In genomic region chr9:62362835-62363385, GRCm38 (mm10) we compare ENCODE assay signal across 8 mouse cellular contexts. TPM values are rescaled to one million over a fixed set of nuclear protein-coding genes. Genes with fewer than 3 reads are reported as not detected.
DNase-seq lines count a peak whose midpoint lies in the region; ATAC-seq and TF ChIP-seq lines count a peak whose summit lies in the region.

No protein-coding gene starts in this region.

- ATAC-seq in hindbrain, embryonic 15.5 days (ENCODE audit: low FRiP score, low read depth), result no peak
- ATAC-seq in midbrain, embryonic 11.5 days (ENCODE audit: low FRiP score), result no peak
- no peak for ATAC-seq in frontal cortex, adult (ENCODE audit: low TSS enrichment)

- H3K4me2 ChIP-seq in hindbrain, embryonic 15.5 days, result peak overlapping the region; percentile 73
- peak overlapping the region; percentile 48; the same call in 1 of the 2 replicates for H3K4me2 ChIP-seq in midbrain, embryonic 11.5 days

- intact Hi-C loops in gastrocnemius, adult 2 months (cut with DNase I), result no loop called here
- intact Hi-C loops in gastrocnemius, postnatal 14 days (cut with DNase I; ENCODE audit: low total_unique reads), result no loop called here

- no peaks in the 10 kb centered on the region for H3K9me3 ChIP-seq in hindbrain, embryonic 15.5 days
- no peaks in the 10 kb centered on the region for H3K9me3 ChIP-seq in midbrain, embryonic 11.5 days (ENCODE audit: control insufficient read depth, low read length)

- TF ChIP-seq CTCF in gastrocnemius, adult 2 months (IDR thresholded peaks at IDR 0.05), result no peak
- TF ChIP-seq CTCF in cortical plate, adult 2 months (IDR thresholded peaks at IDR 0.05; ENCODE audit: extremely low read depth, insufficient read depth, low read length), result no peak

- no peaks in the 10 kb centered on the region for H3K27me3 ChIP-seq in hindbrain, embryonic 15.5 days
- H3K27me3 ChIP-seq in midbrain, embryonic 11.5 days (ENCODE audit: control insufficient read depth, insufficient read depth, low read length), result no peaks in the 10 kb centered on the region

- DNase-seq in gastrocnemius, adult 2 months, result peak; percentile 15
- no peak for DNase-seq in gastrocnemius, postnatal 14 days
- DNase-seq in midbrain, embryonic 11.5 days (ENCODE audit: low spot score, missing footprints), result peak; percentile 90
- DNase-seq in yolk sac, embryonic 10.5 days (ENCODE audit: low spot score), result no peak
- DNase-seq in adrenal gland, postnatal 4 days (ENCODE audit: low spot score in 2 of 2), result no peak

- H3K4me1 ChIP-seq in cortical plate, adult 2 months (ENCODE audit: control insufficient read depth, insufficient read depth, low read length), result peaks cover 31% of the 10 kb centered on the region
- H3K4me1 ChIP-seq in hindbrain, embryonic 15.5 days (replicated peaks), result peaks cover 68% of the 10 kb centered on the region
- H3K4me1 ChIP-seq in midbrain, embryonic 11.5 days (ENCODE audit: control insufficient read depth, insufficient read depth, low read length), result peaks cover 52% of the 10 kb centered on the region

- peak overlapping the region; percentile 71 for H3K4me3 ChIP-seq in gastrocnemius, adult 2 months
- H3K4me3 ChIP-seq in cortical plate, adult 2 months (ENCODE audit: insufficient read depth, low read length), result 0 out of 2 replicates have a peak overlapping the region, but pooled peaks have one; percentile 18
- H3K4me3 ChIP-seq in hindbrain, embryonic 15.5 days, result peak overlapping the region; percentile 33
- no peak overlapping the region for H3K4me3 ChIP-seq in midbrain, embryonic 11.5 days (ENCODE audit: low read depth, low read length)

- H3K36me3 ChIP-seq in hindbrain, embryonic 15.5 days, result no peaks in the 10 kb centered on the region
- H3K36me3 ChIP-seq in midbrain, embryonic 11.5 days (ENCODE audit: control insufficient read depth, insufficient read depth, low read length), result no peaks in the 10 kb centered on the region

- WGBS in hindbrain, embryonic 15.5 days, result 41% methylated on average over 11 of the region's 11 CpGs
- 34% methylated on average over 11 of the region's 11 CpGs for WGBS in midbrain, embryonic 11.5 days

- H3K9ac ChIP-seq in hindbrain, embryonic 15.5 days, result peak overlapping the region; percentile 55; the same call in 1 of the 2 replicates
- H3K9ac ChIP-seq in midbrain, embryonic 11.5 days (ENCODE audit: low read length), result peak overlapping the region; percentile 1; the same call in 1 of the 2 replicates

- peak overlapping the region; percentile 87 for H3K27ac ChIP-seq in gastrocnemius, adult 2 months
- H3K27ac ChIP-seq in cortical plate, adult 2 months (ENCODE audit: insufficient read depth, low read length), result no peak overlapping the region
- peak overlapping the region; percentile 77 for H3K27ac ChIP-seq in hindbrain, embryonic 15.5 days (replicated peaks)
- H3K27ac ChIP-seq in midbrain, embryonic 11.5 days (ENCODE audit: low read depth, low read length), result no peak overlapping the region

- TF ChIP-seq POLR2A in cortical plate, adult 2 months (IDR thresholded peaks at IDR 0.05; ENCODE audit: extremely low read depth, insufficient read depth, low read length), result no peak

RNA-seq across cellular contexts. Expression of gene Anp32a, which starts 21.8 kb away (rescaled TPM):
- 10 to 100 TPM; 62.8 to 88.2 TPM for total RNA-seq in gastrocnemius, adult 2 months (2021)
- total RNA-seq in gastrocnemius, postnatal 14 days (2021), result 10 to 100 TPM; 73.6 to 76.9 TPM
- 344 and 411 TPM in 2 replicates for polyA plus RNA-seq in cortical plate, adult 2 months (2012; rRNA removed)
- polyA plus RNA-seq in hindbrain, embryonic 15.5 days (2015; fragmentation: Nextera tagmentation; extraction: Ambion mirVana), result 117 and 138 TPM in 2 replicates
- polyA plus RNA-seq in midbrain, embryonic 11.5 days (2014; fragmentation: Nextera tagmentation; extraction: Ambion mirVana), result 194 and 220 TPM in 2 replicates
- total RNA-seq in adrenal gland, postnatal 4 days (2021), result 100 to 1,000 TPM; 437 to 471 TPM

Comparison
In these comparisons a context has a peak if more than half of its experiments do, and no peak if none do; other contexts are left out.
1. DNase-seq: peak in gastrocnemius, adult 2 months (single experiment) and midbrain, embryonic 11.5 days (single experiment); none in gastrocnemius, postnatal 14 days (single experiment), yolk sac, embryonic 10.5 days (single experiment) and adrenal gland, postnatal 4 days (0 of 2).
2. H3K27ac ChIP-seq: peak in gastrocnemius, adult 2 months (single experiment) and hindbrain, embryonic 15.5 days (single experiment); none in cortical plate, adult 2 months (single experiment) and midbrain, embryonic 11.5 days (single experiment).
3. RNA of gene Anp32a, which starts 21.8 kb away (total RNA-seq): 437 to 471 TPM in adrenal gland, postnatal 4 days; 62.8 to 88.2 TPM in gastrocnemius, adult 2 months and 73.6 to 76.9 TPM in gastrocnemius, postnatal 14 days; every median in the first group is over 4 times any median in the second.